ENCODE assay signal across 25 mouse cellular contexts in the genomic region with DNA sequence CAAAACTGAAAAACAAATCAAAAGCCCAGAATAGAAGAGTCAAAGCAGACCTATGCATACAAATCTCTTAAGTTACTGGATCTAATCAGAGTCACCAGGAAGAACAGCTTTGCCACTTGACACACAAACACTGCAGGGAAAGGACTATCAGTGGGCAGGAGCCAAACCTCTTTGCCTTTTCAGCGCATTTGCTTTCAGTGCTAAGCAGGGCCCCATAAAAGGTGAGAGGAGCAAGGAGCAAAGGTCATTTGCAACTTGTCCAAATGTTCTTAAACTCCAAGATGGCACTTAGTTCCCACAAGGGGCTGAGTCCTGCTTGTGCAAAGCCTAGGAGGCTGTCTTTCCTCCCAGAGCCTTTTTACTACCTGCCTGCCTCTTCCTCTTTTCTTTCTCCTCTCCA. TPM values are rescaled to one million over a fixed set of nuclear protein-coding genes. Genes with fewer than 3 reads are reported as not detected.
DNase-seq lines count a peak whose midpoint lies in the region; ATAC-seq and TF ChIP-seq lines count a peak whose summit lies in the region.
"Had no signal": no experiment of that assay in that cellular context is flagged by ENCODE, and none has a peak within 500 bp of the region (broad histone marks: within the 10 kb centered on the region; RNA-seq: fewer than 3 reads in every experiment).

No protein-coding gene starts in this region.

- H3K4me1 ChIP-seq in heart, embryonic 14.5 days (ENCODE audit: control insufficient read depth in 2 of 2, insufficient read depth in 2 of 2, low read length in 2 of 2): peaks cover 13 to 22% of the 10 kb centered on the region in 2 experiments
- no peaks in the 10 kb centered on the region; the same call in 1 of the 2 replicates for H3K4me1 ChIP-seq in kidney, adult 2 months (ENCODE audit: control insufficient read depth, insufficient read depth, low read length)
- no peaks in the 10 kb centered on the region for H3K4me1 ChIP-seq in kidney, embryonic 15.5 days
- H3K4me1 ChIP-seq in intestine, embryonic 15.5 days (replicated peaks): no peaks in the 10 kb centered on the region
- no peaks in the 10 kb centered on the region for H3K4me1 ChIP-seq in stomach, postnatal 0 days (replicated peaks; ENCODE audit: control insufficient read depth, insufficient read depth)
- H3K4me1 ChIP-seq: forebrain, embryonic 10.5 days; hindbrain, embryonic 10.5 days; limb, embryonic 12.5 days; liver, embryonic 12.5 days; neural tube, embryonic 15.5 days had no signal

- H3K27ac ChIP-seq in heart, embryonic 14.5 days (replicated peaks in 1 of 2; ENCODE audit: control insufficient read depth in 1 of 2, insufficient read depth in 1 of 2, low read depth in 2 of 2, low read length in 2 of 2): peak overlapping the region; percentile 31 to 39; a peak in 3 of 4 replicates
- H3K27ac ChIP-seq in kidney, adult 2 months (ENCODE audit: insufficient read depth, low read depth, low read length): no peak overlapping the region
- H3K27ac ChIP-seq in kidney, embryonic 15.5 days: no peak overlapping the region
- no peak overlapping the region for H3K27ac ChIP-seq in intestine, embryonic 15.5 days
- H3K27ac ChIP-seq in stomach, postnatal 0 days (replicated peaks): no peak overlapping the region
- H3K27ac ChIP-seq: forebrain, embryonic 10.5 days; heart, adult 2 months; hindbrain, embryonic 10.5 days; kidney, postnatal 0 days; limb, embryonic 12.5 days; liver, embryonic 12.5 days; neural tube, embryonic 15.5 days had no signal

- no peak for ATAC-seq in heart, embryonic 14.5 days (ENCODE audit: insufficient number of reproducible peaks, insufficient read depth, low FRiP score, low read depth)
- no peak for ATAC-seq in kidney, embryonic 15.5 days (replicated peaks; ENCODE audit: low FRiP score)
- peak; percentile 67 for ATAC-seq in intestine, embryonic 15.5 days
- ATAC-seq in stomach, postnatal 0 days (ENCODE audit: low FRiP score, low TSS enrichment): 0 out of 2 replicates have a peak, but pooled peaks have one; percentile 26
- ATAC-seq: CD4-positive, CD25-positive, alpha-beta regulatory T cell, adult 4 months; forebrain, embryonic 16.5 days; hindbrain, embryonic 16.5 days; liver, embryonic 12.5 days had no signal

- WGBS in heart, embryonic 14.5 days: 31% methylated on average over 1 of the region's 1 CpGs
- WGBS in kidney, adult 2 months: 8% methylated on average over 1 of the region's 1 CpGs
- 48% methylated on average over 1 of the region's 1 CpGs for WGBS in kidney, embryonic 15.5 days
- 53% methylated on average over 1 of the region's 1 CpGs for WGBS in intestine, embryonic 15.5 days
- WGBS in stomach, postnatal 0 days: 52% methylated on average over 1 of the region's 1 CpGs

- no peak overlapping the region for H3K4me2 ChIP-seq in heart, embryonic 14.5 days (ENCODE audit: low read length)
- no peak overlapping the region for H3K4me2 ChIP-seq in kidney, embryonic 15.5 days
- no peak overlapping the region for H3K4me2 ChIP-seq in intestine, embryonic 15.5 days (replicated peaks)
- no peak overlapping the region for H3K4me2 ChIP-seq in stomach, postnatal 0 days (replicated peaks; ENCODE audit: low read depth)
- H3K4me2 ChIP-seq: limb, embryonic 12.5 days; liver, embryonic 12.5 days; midbrain, embryonic 11.5 days; neural tube, embryonic 15.5 days had no signal

- H3K27me3 ChIP-seq in heart, embryonic 14.5 days (ENCODE audit: control insufficient read depth, insufficient read depth, low read length): no peaks in the 10 kb centered on the region
- H3K27me3 ChIP-seq in kidney, adult 2 months (replicated peaks; ENCODE audit: control insufficient read depth, insufficient read depth, low read length): no peaks in the 10 kb centered on the region
- peaks cover 36% of the 10 kb centered on the region for H3K27me3 ChIP-seq in kidney, embryonic 15.5 days
- H3K27me3 ChIP-seq in intestine, embryonic 15.5 days (replicated peaks): 0 out of 2 replicates have a peak, but pooled peaks cover 4% of the 10 kb centered on the region
- H3K27me3 ChIP-seq in stomach, postnatal 0 days (ENCODE audit: control insufficient read depth, insufficient read depth, low read length): no peaks in the 10 kb centered on the region
- H3K27me3 ChIP-seq: neural tube, embryonic 15.5 days had no signal

- no peak overlapping the region for H3K4me3 ChIP-seq in heart, embryonic 14.5 days (ENCODE audit: control insufficient read depth in 1 of 2, insufficient read depth in 1 of 2, low read depth in 1 of 2, low read length in 2 of 2)
- H3K4me3 ChIP-seq in kidney, adult 2 months (ENCODE audit: insufficient read depth, low read depth, low read length): no peak overlapping the region
- no peak overlapping the region for H3K4me3 ChIP-seq in kidney, embryonic 15.5 days (replicated peaks)
- H3K4me3 ChIP-seq in intestine, embryonic 15.5 days (replicated peaks): no peak overlapping the region
- no peak overlapping the region for H3K4me3 ChIP-seq in stomach, postnatal 0 days (ENCODE audit: low read depth, low read length)
- H3K4me3 ChIP-seq: forebrain, embryonic 10.5 days; heart, adult 2 months; hindbrain, embryonic 10.5 days; limb, embryonic 12.5 days; liver, embryonic 12.5 days; neural tube, embryonic 15.5 days had no signal

- TF ChIP-seq EP300 in stomach, postnatal 0 days (optimal IDR thresholded peaks at IDR 0.05): no peak

- H3K36me3 ChIP-seq in heart, embryonic 14.5 days (ENCODE audit: control insufficient read depth, insufficient read depth, low read length): peaks cover 22% of the 10 kb centered on the region
- no peaks in the 10 kb centered on the region for H3K36me3 ChIP-seq in kidney, adult 2 months (ENCODE audit: control insufficient read depth, insufficient read depth, low read length)
- peaks cover 11% of the 10 kb centered on the region; the same call in 1 of the 2 replicates for H3K36me3 ChIP-seq in kidney, embryonic 15.5 days
- H3K36me3 ChIP-seq in intestine, embryonic 15.5 days: no peaks in the 10 kb centered on the region
- no peaks in the 10 kb centered on the region for H3K36me3 ChIP-seq in stomach, postnatal 0 days (ENCODE audit: control insufficient read depth, insufficient read depth, low read length)

- H3K9ac ChIP-seq in heart, embryonic 14.5 days (ENCODE audit: low read length): no peak overlapping the region
- H3K9ac ChIP-seq in kidney, embryonic 15.5 days: no peak overlapping the region
- no peak overlapping the region for H3K9ac ChIP-seq in intestine, embryonic 15.5 days
- no peak overlapping the region for H3K9ac ChIP-seq in stomach, postnatal 0 days (ENCODE audit: low read length)
- H3K9ac ChIP-seq: limb, embryonic 12.5 days; liver, embryonic 12.5 days; neural tube, embryonic 15.5 days had no signal

- no peak for DNase-seq in heart, adult 9 months (ENCODE audit: low spot score in 2 of 2)
- DNase-seq in kidney, adult 2 months: peak; percentile 67
- DNase-seq in stomach, postnatal 0 days (ENCODE audit: low spot score): no peak
- DNase-seq in Muller cell, postnatal 12 days (ENCODE audit: inconsistent ontology term): no peak
- DNase-seq: adrenal gland, adult 8-10 months; cerebellum, adult 18-20 months; cerebellum, postnatal 14 days; gastrocnemius, postnatal 14 days; heart, adult 2 months; lung, adult 2 months; lung, postnatal 14 days; thymus, adult 2 months had no signal

- no peaks in the 10 kb centered on the region for H3K9me3 ChIP-seq in heart, embryonic 14.5 days (ENCODE audit: control insufficient read depth, low read length)
- no peaks in the 10 kb centered on the region for H3K9me3 ChIP-seq in kidney, embryonic 15.5 days (replicated peaks)
- H3K9me3 ChIP-seq in intestine, embryonic 15.5 days: no peaks in the 10 kb centered on the region
- no peaks in the 10 kb centered on the region for H3K9me3 ChIP-seq in stomach, postnatal 0 days (ENCODE audit: control insufficient read depth, low read length)
- H3K9me3 ChIP-seq: forebrain, embryonic 10.5 days; hindbrain, embryonic 10.5 days; limb, embryonic 12.5 days; liver, embryonic 12.5 days; neural tube, embryonic 15.5 days had no signal

- TF ChIP-seq CTCF in kidney, adult 2 months (conservative IDR thresholded peaks at IDR 0.05; ENCODE audit: insufficient read depth, insufficient read length, low read depth, low read length): no peak
- TF ChIP-seq CTCF in stomach, postnatal 0 days (IDR thresholded peaks at IDR 0.05; ENCODE audit: low read depth): no peak

- no peak for TF ChIP-seq POLR2A in kidney, adult 2 months (IDR thresholded peaks at IDR 0.05; ENCODE audit: low read depth, low read length)

RNA-seq across cellular contexts. Expression of a gene that starts 6.3 kb away (rescaled TPM):
- polyA plus RNA-seq in heart, embryonic 14.5 days (2014; fragmentation: Nextera tagmentation; extraction: Ambion mirVana): 41.4 and 44.6 TPM in 2 replicates
- polyA plus RNA-seq in kidney, adult 2 months (2012; rRNA removed): 91.7 and 131 TPM in 2 replicates
- 71.5 and 77.8 TPM in 2 replicates for polyA plus RNA-seq in kidney, embryonic 15.5 days (2015; fragmentation: Nextera tagmentation; extraction: Ambion mirVana)
- polyA plus RNA-seq in intestine, embryonic 15.5 days (2015; fragmentation: Nextera tagmentation; extraction: Ambion mirVana): 53.9 and 64.9 TPM in 2 replicates
- polyA plus RNA-seq in stomach, postnatal 0 days (2015; fragmentation: Nextera tagmentation; extraction: Ambion mirVana): 37.6 and 39.5 TPM in 2 replicates

Comparison
In these comparisons a context has a peak if more than half of its experiments do, and no peak if none do; other contexts are left out.
1. ATAC-seq: peak in intestine, embryonic 15.5 days (single experiment) and stomach, postnatal 0 days (single experiment); none in heart, embryonic 14.5 days (single experiment) and kidney, embryonic 15.5 days (single experiment).
2. H3K27ac ChIP-seq: peak in heart, embryonic 14.5 days (2 of 2); none in kidney, adult 2 months (single experiment), kidney, embryonic 15.5 days (single experiment), intestine, embryonic 15.5 days (single experiment) and stomach, postnatal 0 days (single experiment).